Mouse (Mus musculus) kidney, adult 2 months (tissue): ENCODE results near the gene Defb20. TPM values are rescaled to one million over a fixed set of nuclear protein-coding genes. Genes with fewer than 3 reads are reported as not detected.

Experiments
- DNase-seq: peaks from one replicate; pipeline ENCODE4 v3.0.0; 2021
- H3K27ac ChIP-seq: fragments of 200-500 bp; 2 replicates; pipeline ENCODE4 v1.5.1; 2012; ENCODE audit warnings: low read depth, low read length, control low read depth, inconsistent platforms; ENCODE audit not compliant: insufficient read depth
- H3K27me3 ChIP-seq: fragments of 200-500 bp; replicated peaks from 2 replicates; pipeline ENCODE4 v1.6.1; 2012; ENCODE audit warnings: mild to moderate bottlenecking, moderate library complexity, low read length, inconsistent platforms; ENCODE audit not compliant: control insufficient read depth, insufficient read depth
- H3K36me3 ChIP-seq: fragments of 200-500 bp; 2 replicates; pipeline ENCODE4 v1.6.1; 2012; ENCODE audit warnings: mild to moderate bottlenecking, moderate library complexity, low read length, inconsistent platforms; ENCODE audit not compliant: control insufficient read depth, insufficient read depth
- H3K4me1 ChIP-seq: fragments of 200-500 bp; 2 replicates; pipeline ENCODE4 v1.6.1; 2011; ENCODE audit warnings: low read length; ENCODE audit not compliant: control insufficient read depth, insufficient read depth
- H3K4me3 ChIP-seq: fragments of 200-500 bp; 2 replicates; pipeline ENCODE4 v1.5.1; 2011; ENCODE audit warnings: mild to moderate bottlenecking, low read depth, low read length, control low read depth; ENCODE audit not compliant: insufficient read depth
- CTCF ChIP-seq: fragments of 200-500 bp; conservative IDR thresholded peaks from 2 replicates; pipeline ENCODE4 v1.5.1; 2011; ENCODE audit warnings: low read depth, mild to moderate bottlenecking, control low read depth, low read length, moderate library complexity, mixed read lengths; ENCODE audit not compliant: insufficient read depth, insufficient read length
- POLR2A ChIP-seq: fragments of 200-500 bp; IDR thresholded peaks from one replicate; pipeline ENCODE4 v1.6.1; 2011; ENCODE audit warnings: low read depth, low read length, control low read depth
- WGBS: fragments of 180-500 bp; shearing (Covaris S2); methylation state at CpG from one replicate; pipeline ENCODE4 v1.1.7; 2018; 5-methylcytosine and 5-hydroxymethylcytosine counted together
- polyA plus RNA-seq: library from polyadenylated mRNA; depleted of rRNA; stranded (reverse); fragments of >200 nt; gene quantifications from 2 replicates; pipeline ENCODE4 v1.2.3, GENCODE M21; 2012

Defb20 gene
- polyA plus RNA-seq, 1 experiment, result not detected

DNA sequence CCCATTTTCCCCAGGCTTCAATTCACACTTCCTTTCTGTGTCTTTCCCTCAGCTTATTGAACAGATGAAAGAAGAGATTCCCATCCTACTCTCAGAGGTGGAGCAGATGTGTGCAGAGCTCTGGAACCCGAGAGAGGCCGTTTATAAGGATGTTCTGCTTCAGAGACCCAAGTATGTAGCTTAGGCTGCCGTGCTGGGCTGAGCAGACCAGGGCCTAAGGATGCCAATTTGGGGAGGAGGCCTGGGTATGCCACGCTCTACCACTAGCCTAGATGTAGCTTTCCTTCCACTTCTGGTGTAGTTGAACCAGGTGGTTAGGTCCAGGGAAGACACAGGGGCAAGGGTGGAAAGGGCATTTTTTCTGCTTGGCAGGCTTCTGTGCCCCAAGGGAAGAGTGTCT is 34.5 kb upstream of the Defb20 start:
- WGBS, result 49% methylated on average over 4 of the region's 4 CpGs
- no peak overlapping the region for H3K4me3 ChIP-seq
- no peak for TF ChIP-seq POLR2A
- no peak for TF ChIP-seq CTCF
- H3K27ac ChIP-seq, result no peak overlapping the region
- no peak for DNase-seq
- H3K36me3 ChIP-seq, result no peaks in the 10 kb centered on the region
- peaks cover 1% of the 10 kb centered on the region for H3K4me1 ChIP-seq
- no peaks in the 10 kb centered on the region for H3K27me3 ChIP-seq

DNA sequence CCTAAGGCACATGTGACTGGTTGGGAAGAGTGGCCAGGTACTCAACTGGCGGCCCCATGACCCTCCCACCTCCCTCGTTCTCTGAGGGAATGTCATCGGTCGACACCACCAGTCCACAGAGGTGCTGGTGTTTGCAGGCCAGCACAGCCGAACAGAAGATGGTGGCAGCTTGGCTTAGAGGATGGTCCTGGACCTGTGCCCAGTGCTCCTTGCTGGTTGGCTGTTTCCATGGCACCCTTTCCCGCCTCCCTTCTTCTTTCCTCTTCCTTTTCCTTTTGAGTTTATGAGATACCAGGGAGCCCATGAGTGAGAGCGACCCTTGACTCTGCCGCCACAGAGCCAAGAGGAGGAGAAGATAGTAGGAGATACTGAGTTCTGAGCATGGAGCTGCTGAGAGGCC is 33.6 kb upstream of the Defb20 start:
- 84% methylated on average over 8 of the region's 8 CpGs for WGBS
- H3K27ac ChIP-seq, result no peak overlapping the region
- TF ChIP-seq POLR2A, result no peak
- no peak for TF ChIP-seq CTCF

GRCm38 (mm10) chr2:152446642-152447041 is 30.2 kb upstream of the Defb20 start:
- Histone ChIP-seq H3K4me3 (no peak overlapping the region), H3K36me3 (no peaks in the 10 kb centered on the region), H3K27me3 (no peaks in the 10 kb centered on the region), H3K27ac (no peak overlapping the region), H3K4me1 (no peaks in the 10 kb centered on the region)
- WGBS, result 76% methylated on average over 2 of the region's 2 CpGs
- no peak for TF ChIP-seq POLR2A
- no peak for TF ChIP-seq CTCF
- DNase-seq, result no peak

More for the DNA sequence above, 33.6 kb upstream of the Defb20 start:
- H3K36me3 ChIP-seq, result no peaks in the 10 kb centered on the region
- no peak overlapping the region for H3K4me3 ChIP-seq
- H3K4me1 ChIP-seq, result no peaks in the 10 kb centered on the region
- no peak for DNase-seq
- H3K27me3 ChIP-seq, result no peaks in the 10 kb centered on the region

DNA sequence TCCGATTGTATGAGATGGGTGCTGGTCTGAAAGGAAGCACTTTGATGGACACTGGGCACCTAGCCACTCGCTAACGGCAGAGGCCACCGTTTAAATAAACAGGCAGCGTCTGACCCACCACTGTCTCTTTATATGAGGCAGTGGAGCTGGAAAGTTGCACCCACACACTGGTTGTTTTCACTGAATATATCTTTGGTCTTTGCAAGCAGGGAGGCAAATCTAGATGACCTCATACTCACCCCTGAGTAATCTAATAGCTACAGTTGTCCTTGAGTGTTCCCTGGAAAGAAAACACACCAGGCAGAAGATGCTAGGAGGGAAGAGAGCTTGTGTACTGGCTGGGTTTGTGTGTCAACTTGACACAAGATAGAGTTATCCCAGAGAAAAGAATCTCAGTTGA is 29.4 kb upstream of the Defb20 start:
- Histone ChIP-seq H3K27me3 (no peaks in the 10 kb centered on the region), H3K4me1 (no peaks in the 10 kb centered on the region), H3K36me3 (no peaks in the 10 kb centered on the region), H3K27ac (no peak overlapping the region), H3K4me3 (no peak overlapping the region)
- 35% methylated on average over 5 of the region's 5 CpGs for WGBS
- TF ChIP-seq POLR2A (no peak), CTCF (no peak)
- no peak for DNase-seq

GRCm38 (mm10) chr2:152450241-152450640 is 26.6 kb upstream of the Defb20 start:
- H3K4me1 ChIP-seq, result no peaks in the 10 kb centered on the region
- no peak overlapping the region for H3K4me3 ChIP-seq
- peak; percentile 68 for DNase-seq
- H3K27me3 ChIP-seq, result no peaks in the 10 kb centered on the region
- H3K27ac ChIP-seq, result no peak overlapping the region
- no peak for TF ChIP-seq POLR2A
- peak; percentile 57 for TF ChIP-seq CTCF
- WGBS, result 4% methylated on average over 5 of the region's 5 CpGs
- H3K36me3 ChIP-seq, result no peaks in the 10 kb centered on the region

GRCm38 (mm10) chr2:152452101-152452781 is 24.6 kb upstream of the Defb20 start:
- TF ChIP-seq POLR2A (no peak), CTCF (no peak)
- 81% methylated on average over 4 of the region's 4 CpGs for WGBS
- H3K27me3 ChIP-seq, result no peaks in the 10 kb centered on the region
- H3K27ac ChIP-seq, result no peak overlapping the region
- DNase-seq, result no peak
- H3K36me3 ChIP-seq, result no peaks in the 10 kb centered on the region
- H3K4me3 ChIP-seq, result no peak overlapping the region
- H3K4me1 ChIP-seq, result no peaks in the 10 kb centered on the region

DNA sequence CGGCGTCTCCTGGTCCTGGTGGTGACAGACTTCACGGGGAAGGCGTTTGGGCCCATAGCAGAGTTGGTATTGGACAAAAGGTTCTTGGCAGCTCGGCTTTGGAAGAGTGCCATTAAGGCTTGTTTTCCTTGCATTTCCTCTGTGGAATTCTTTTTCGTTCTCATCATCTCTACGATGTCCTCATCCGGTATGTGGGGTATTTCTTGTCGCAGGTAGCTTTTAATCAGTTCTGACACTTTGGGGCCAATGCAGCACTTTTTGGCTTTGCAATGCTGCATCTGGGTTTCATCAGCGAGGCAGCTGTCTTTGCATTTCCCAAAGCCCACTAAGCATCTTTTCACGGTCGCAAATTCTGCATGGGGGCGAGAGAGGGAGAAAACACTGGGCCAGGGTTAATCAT is 17.6 kb upstream of the Defb20 start:
- H3K27me3 ChIP-seq, result no peaks in the 10 kb centered on the region
- TF ChIP-seq POLR2A, result no peak
- TF ChIP-seq CTCF, result no peak
- H3K36me3 ChIP-seq, result no peaks in the 10 kb centered on the region
- H3K4me3 ChIP-seq, result no peak overlapping the region
- no peaks in the 10 kb centered on the region for H3K4me1 ChIP-seq
- no peak for DNase-seq
- H3K27ac ChIP-seq, result no peak overlapping the region
- 53% methylated on average over 13 of the region's 13 CpGs for WGBS
